Mouse (Mus musculus) frontal cortex, adult (tissue): ENCODE results near the gene Eif4a2.

Source experiments
- ATAC-seq: cut with Nextera tagmentation; 2 replicates; pipeline ENCODE4 v1.9.2; 2017; ENCODE audit warnings: mild to moderate bottlenecking, moderate library complexity, mixed read lengths; ENCODE audit not compliant: low TSS enrichment

Gene Eif4a2

GRCm38 (mm10) chr16:23140911-23141310 lies 33.7 kb downstream of the Eif4a2 start:
- ATAC-seq, result no peak

GRCm38 (mm10) chr16:23144326-23144725 lies 37.1 kb downstream of the Eif4a2 start:
- no peak for ATAC-seq

GRCm38 (mm10) chr16:23145211-23145610 lies 38.0 kb downstream of the Eif4a2 start:
- no peak for ATAC-seq

- ATAC-seq, result no peak
These were observed 39.0 kb downstream of the Eif4a2 start, which contains the start of gene Adipoq for GRCm38 (mm10) chr16:23146280-23146679. Gene Adipoq (plus strand): TSS chr16:23146536.

- no peak for ATAC-seq
These were observed 41.7 kb downstream of the Eif4a2 start for GRCm38 (mm10) chr16:23148936-23149335.

- ATAC-seq, result no peak
These were observed 42.2 kb downstream of the Eif4a2 start for GRCm38 (mm10) chr16:23149396-23149795.

- ATAC-seq, result peak; percentile 93
These were observed 44.2 kb downstream of the Eif4a2 start for GRCm38 (mm10) chr16:23151423-23151822.

- no peak for ATAC-seq
These were observed 47.0 kb downstream of the Eif4a2 start for GRCm38 (mm10) chr16:23154261-23154660.

GRCm38 (mm10) chr16:23157013-23157412 lies 49.8 kb downstream of the Eif4a2 start:
- no peak for ATAC-seq

GRCm38 (mm10) chr16:23158292-23158691 lies 51.0 kb downstream of the Eif4a2 start:
- ATAC-seq, result no peak

GRCm38 (mm10) chr16:23158957-23159356 lies 51.7 kb downstream of the Eif4a2 start:
- ATAC-seq, result no peak

GRCm38 (mm10) chr16:23159749-23160148 lies 52.5 kb downstream of the Eif4a2 start:
- no peak for ATAC-seq

GRCm38 (mm10) chr16:23162116-23162515 lies 54.9 kb downstream of the Eif4a2 start:
- ATAC-seq, result no peak
